Mouse (Mus musculus) neural tube, embryonic 11.5 days (tissue): ENCODE measurements around the gene Kmt5a. TPM values are rescaled to one million over a fixed set of nuclear protein-coding genes. Genes with fewer than 3 reads are reported as not detected.

Experiments
- ATAC-seq: fragments of 200-750 bp; cut with Nextera tagmentation; 2 replicates; pipeline ENCODE4 v1.8.0; 2017; ENCODE audit warnings: moderate number of reproducible peaks, mild to moderate bottlenecking, moderate TSS enrichment, moderate library complexity; ENCODE audit not compliant: insufficient read depth, low FRiP score, low TSS enrichment
- DNase-seq: peaks from one replicate; pipeline ENCODE4 v3.0.0-alpha.2; 2015; ENCODE audit warnings: low spot score
- H3K27ac ChIP-seq: fragments of 300-500 bp; sonication (generic); 2 replicates; pipeline ENCODE4 v1.5.1; 2014; ENCODE audit warnings: low read depth, mild to moderate bottlenecking, low read length
- H3K27me3 ChIP-seq: fragments of 300-500 bp; sonication (generic); 2 replicates; pipeline ENCODE4 v1.6.1; 2014; ENCODE audit warnings: mild to moderate bottlenecking, low read length, mixed read lengths; ENCODE audit not compliant: control insufficient read depth, insufficient read depth
- H3K36me3 ChIP-seq: fragments of 300-500 bp; sonication (generic); 2 replicates; pipeline ENCODE4 v1.6.1; 2014; ENCODE audit warnings: mild to moderate bottlenecking, low read length, moderate library complexity, mixed read lengths; ENCODE audit not compliant: control insufficient read depth, insufficient read depth
- H3K4me1 ChIP-seq: fragments of 300-500 bp; sonication (generic); 2 replicates; pipeline ENCODE4 v1.6.1; 2014; ENCODE audit warnings: low read length, mixed read lengths; ENCODE audit not compliant: control insufficient read depth, insufficient read depth
- H3K4me2 ChIP-seq: fragments of 300-500 bp; sonication (generic); 2 replicates; pipeline ENCODE4 v1.6.1; 2014; ENCODE audit warnings: low read depth, mild to moderate bottlenecking, moderate library complexity
- H3K4me3 ChIP-seq: fragments of 300-500 bp; sonication (generic); 2 replicates; pipeline ENCODE4 v1.5.1; 2014; ENCODE audit warnings: low read depth, low read length
- H3K9ac ChIP-seq: fragments of 300-500 bp; sonication (generic); 2 replicates; pipeline ENCODE4 v1.6.1; 2014; ENCODE audit warnings: mild to moderate bottlenecking, low read length
- H3K9me3 ChIP-seq: fragments of 300-500 bp; sonication (generic); 2 replicates; pipeline ENCODE4 v1.6.1; 2016; ENCODE audit warnings: low read length; ENCODE audit not compliant: control insufficient read depth
- WGBS: fragments of 180-500 bp; shearing (Covaris S2); extraction: QIAGEN DNeasy Blood & Tissue Kit; methylation state at CpG from one replicate; pipeline ENCODE4 v1.1.7; 2014; 5-methylcytosine and 5-hydroxymethylcytosine counted together
- polyA plus RNA-seq: library from polyadenylated mRNA; unstranded; fragments of >200 nt; fragmentation: Nextera tagmentation; extraction: Ambion mirVana; gene quantifications from 2 replicates; pipeline ENCODE4 v1.2.1, GENCODE M21; 2014

The Kmt5a gene
- polyA plus RNA-seq, 1 experiment from 2014 or later: 121 TPM

DNA sequence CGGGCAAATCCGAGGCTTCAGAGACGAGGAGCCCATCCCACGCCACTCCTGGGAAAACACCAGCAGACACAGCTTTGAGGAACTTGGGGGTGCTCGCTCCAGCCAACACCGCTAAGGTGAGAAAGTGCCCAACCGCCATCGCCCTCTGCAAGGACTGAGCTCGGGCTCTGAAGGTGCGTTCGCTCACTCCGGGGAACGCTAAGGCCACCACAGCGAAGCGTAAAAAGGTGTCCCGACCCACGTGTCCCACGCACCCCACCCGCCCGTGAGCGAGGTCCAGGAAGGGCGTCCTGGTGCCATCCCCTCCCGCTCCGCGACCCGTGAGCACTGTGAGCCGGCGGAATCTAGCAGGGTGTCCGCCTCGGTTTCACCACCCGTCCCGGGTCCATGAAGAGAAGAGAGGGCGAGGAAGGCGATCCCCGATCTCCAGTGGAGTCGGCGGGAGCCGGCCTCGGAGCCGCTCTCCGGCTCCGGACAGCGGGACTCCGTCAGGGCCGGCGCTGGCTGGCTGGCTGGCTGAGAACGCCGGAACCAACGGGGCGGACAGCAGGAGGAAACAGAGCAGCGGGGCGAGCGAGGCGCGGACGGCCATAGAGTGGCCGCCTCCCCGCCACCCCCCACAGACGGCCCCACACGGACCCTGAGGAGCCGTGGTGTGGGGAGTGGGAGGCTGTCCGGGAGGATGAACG, 14.9 kb upstream of the Kmt5a start:
- no peaks in the 10 kb centered on the region for H3K9me3 ChIP-seq
- under 1% methylated on average over 63 of the region's 63 CpGs for WGBS
- H3K9ac ChIP-seq: peak overlapping the region; percentile 90
- peak; percentile 17 for DNase-seq
- no peaks in the 10 kb centered on the region for H3K36me3 ChIP-seq
- H3K4me1 ChIP-seq: peaks cover 4% of the 10 kb centered on the region; the same call in 1 of the 2 replicates
- peak overlapping the region; percentile 98 for H3K4me3 ChIP-seq
- H3K27me3 ChIP-seq: no peaks in the 10 kb centered on the region
- ATAC-seq: peak; percentile 67; the same call in 1 of the 2 replicates
- peak overlapping the region; percentile 94 for H3K4me2 ChIP-seq
- peak overlapping the region; percentile 69 for H3K27ac ChIP-seq

DNA sequence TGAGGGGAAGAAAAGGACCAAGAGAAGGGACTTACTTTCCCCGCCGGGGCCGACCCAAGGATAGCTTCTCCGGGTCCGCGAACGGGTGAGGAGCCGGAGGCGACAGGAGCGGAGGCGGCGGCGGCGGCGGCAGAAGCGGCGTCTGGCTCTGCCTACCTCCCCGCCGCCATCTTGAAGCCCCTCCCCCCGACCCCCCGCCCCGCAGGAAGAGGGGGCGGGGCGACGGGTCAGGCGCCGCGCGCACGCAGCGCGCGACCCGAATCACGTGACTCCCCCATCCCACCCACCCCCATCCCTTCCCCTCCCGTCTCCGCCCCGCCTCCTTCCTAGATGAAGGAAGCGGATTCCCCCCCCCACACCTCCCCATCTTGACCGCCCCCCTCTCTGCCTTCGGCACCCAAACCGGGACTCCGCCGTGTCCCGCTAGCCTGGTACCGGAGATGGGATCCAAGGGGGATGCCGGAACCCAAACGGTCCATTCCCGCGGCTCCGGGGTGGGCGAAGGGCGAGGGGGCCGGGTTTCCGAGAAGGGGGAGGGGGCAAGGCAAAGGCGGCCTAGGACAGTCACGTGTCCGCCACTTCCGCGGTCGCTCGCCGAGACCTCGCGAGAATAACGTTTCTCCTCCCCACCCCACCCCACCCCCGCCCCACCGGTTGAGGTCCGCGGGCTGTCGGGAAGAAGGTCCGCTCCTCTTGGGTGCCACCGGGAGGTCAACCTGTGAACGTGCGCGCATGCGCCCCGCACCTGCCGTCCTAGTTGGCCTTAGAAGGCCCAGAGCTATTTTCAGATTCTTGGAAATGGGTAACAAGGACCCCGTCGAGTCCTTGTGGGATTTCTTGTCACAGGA, 14.1 kb upstream of the Kmt5a start, which contains the start of gene Sbno1:
Gene Sbno1, minus strand, starts transcription at position 590 of the 848 bp plus-strand sequence.
- Histone ChIP-seq H3K4me2 (peak within 1 kb of the TSS; percentile 94), H3K27ac (peak within 1 kb of the TSS; percentile 69), H3K9ac (peak within 1 kb of the TSS; percentile 90), H3K27me3 (no peaks in the 10 kb centered on the region), H3K9me3 (no peaks in the 10 kb centered on the region), H3K36me3 (no peaks in the 10 kb centered on the region), H3K4me3 (peak within 1 kb of the TSS; percentile 98), H3K4me1 (peaks cover 4% of the 10 kb centered on the region; the same call in 1 of the 2 replicates)
- DNase-seq (peak; percentile 94), ATAC-seq (peak; percentile 90)
- under 1% methylated on average over 42 of the region's 81 CpGs for WGBS

DNA sequence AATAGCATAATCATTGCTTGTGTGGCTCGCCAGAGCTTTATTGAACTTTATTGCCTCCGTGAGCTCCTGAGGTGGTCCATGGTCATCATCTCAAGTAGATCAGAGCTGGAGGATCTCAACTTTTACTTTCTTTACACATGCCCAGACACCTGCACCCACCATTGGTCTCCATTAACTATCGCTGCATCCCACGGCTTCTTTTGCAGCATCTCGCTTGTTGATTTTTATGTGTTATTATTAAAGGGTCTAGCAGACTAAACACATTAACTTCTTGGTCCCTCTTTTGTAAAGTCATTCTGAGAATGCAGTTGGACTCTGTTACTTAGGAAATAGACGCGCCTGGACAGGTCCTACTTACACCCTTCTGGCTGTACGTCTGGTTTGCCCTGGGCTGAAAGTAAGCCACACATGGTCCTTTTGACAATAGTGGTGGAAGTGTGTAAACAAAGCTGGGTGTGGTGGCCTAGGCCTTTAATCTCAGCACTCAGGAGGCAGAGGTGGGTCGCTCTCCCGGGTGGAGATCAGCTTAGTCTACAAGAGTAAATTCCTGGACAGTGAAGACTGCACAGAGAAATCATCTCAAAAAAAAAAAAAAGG, 13.2 kb upstream of the Kmt5a start:
- H3K9ac ChIP-seq: no peak overlapping the region
- H3K27me3 ChIP-seq: no peaks in the 10 kb centered on the region
- no peaks in the 10 kb centered on the region for H3K36me3 ChIP-seq
- DNase-seq: no peak
- ATAC-seq: peak; percentile 20; the same call in 1 of the 2 replicates
- H3K4me3 ChIP-seq: no peak overlapping the region
- H3K4me1 ChIP-seq: peaks cover 4% of the 10 kb centered on the region; the same call in 1 of the 2 replicates
- peak overlapping the region; percentile 40; the same call in 1 of the 2 replicates for H3K27ac ChIP-seq
- no peaks in the 10 kb centered on the region for H3K9me3 ChIP-seq
- H3K4me2 ChIP-seq: no peak overlapping the region
- WGBS: 93% methylated on average over 10 of the region's 10 CpGs

DNA sequence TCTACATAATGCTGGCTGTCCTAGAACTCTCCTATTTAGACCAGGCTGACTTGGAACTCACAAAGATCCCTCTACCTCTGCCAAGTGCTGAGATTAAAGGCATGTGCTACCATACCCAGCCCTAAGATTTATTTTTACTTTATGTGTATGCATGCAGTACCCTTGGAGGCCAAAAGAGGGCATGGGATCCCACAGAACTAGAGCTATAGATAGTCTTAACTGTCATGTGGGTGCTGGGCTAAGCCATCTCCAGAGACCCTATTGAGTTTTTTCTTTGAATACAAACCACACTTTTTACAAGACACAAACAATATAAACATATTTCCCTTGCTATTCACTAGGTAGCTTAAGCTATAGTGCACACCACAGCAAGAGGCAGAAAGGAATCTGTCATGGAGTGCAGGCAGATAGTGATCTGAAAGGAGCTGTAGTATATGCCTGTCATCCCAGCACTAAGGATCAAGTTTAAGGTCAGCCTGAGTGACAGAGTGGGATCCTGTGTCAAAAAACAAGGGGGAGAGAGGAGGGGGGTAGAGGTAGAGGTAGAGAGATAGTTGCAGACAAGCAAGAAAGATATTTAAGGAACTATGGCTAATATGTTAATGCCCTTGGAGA, 7.2 kb upstream of the Kmt5a start:
- H3K27ac ChIP-seq: no peak overlapping the region
- no peak overlapping the region for H3K4me2 ChIP-seq
- H3K27me3 ChIP-seq: no peaks in the 10 kb centered on the region
- no peak overlapping the region for H3K9ac ChIP-seq
- ATAC-seq (no peak; the same call in 1 of the 2 replicates), DNase-seq (peak; percentile 60)
- H3K4me1 ChIP-seq: no peaks in the 10 kb centered on the region
- no peak overlapping the region for H3K4me3 ChIP-seq
- H3K9me3 ChIP-seq: no peaks in the 10 kb centered on the region
- no peaks in the 10 kb centered on the region for H3K36me3 ChIP-seq

DNA sequence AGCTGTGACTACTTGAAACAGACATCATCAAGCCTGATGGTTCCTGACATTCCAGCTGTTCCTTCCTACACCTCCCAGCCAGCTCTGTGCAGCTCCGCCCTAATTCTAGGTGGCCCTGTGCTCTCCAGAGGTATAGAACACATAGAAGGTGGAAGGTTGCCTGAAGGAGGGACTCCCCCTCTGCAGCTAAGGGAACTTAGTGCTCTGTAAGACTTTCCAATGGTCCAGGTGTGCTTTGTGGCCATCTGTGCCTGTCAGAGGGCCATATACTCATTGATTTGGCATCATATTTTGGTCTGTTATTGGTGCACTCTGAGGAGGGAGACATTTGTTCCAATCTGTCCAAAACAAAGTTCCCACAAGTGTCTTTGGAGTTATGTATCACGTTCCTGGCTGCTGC, 6.7 kb upstream of the Kmt5a start:
- Histone ChIP-seq H3K9me3 (no peaks in the 10 kb centered on the region), H3K27ac (no peak overlapping the region), H3K4me3 (no peak overlapping the region), H3K4me1 (no peaks in the 10 kb centered on the region), H3K27me3 (no peaks in the 10 kb centered on the region), H3K4me2 (no peak overlapping the region), H3K9ac (no peak overlapping the region), H3K36me3 (no peaks in the 10 kb centered on the region)
- 82% methylated on average over 2 of the region's 2 CpGs for WGBS
- DNase-seq: no peak
- ATAC-seq: no peak

DNA sequence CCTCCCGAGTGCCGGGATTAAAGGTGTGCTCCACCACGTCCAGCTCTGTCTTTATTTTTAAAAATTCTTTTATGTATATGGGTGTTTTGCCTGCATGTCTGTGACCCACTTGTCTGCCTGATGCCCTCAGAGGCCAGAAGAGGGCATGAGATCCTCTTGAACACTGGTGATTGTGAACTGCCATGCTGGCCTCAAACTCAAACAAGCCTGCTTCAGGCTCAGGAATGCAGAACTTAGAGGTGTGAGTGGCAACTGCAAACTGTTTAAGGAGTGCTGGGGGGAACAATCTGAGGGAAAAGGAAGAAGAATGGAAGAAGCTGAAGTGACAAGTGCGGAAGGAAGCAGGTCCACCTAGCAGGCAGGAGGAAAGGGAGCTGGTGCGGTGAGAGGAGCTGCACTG, 1.5 kb upstream of the Kmt5a start:
- H3K27me3 ChIP-seq: no peaks in the 10 kb centered on the region
- H3K4me1 ChIP-seq: 0 out of 2 replicates have a peak, but pooled peaks cover 3% of the 10 kb centered on the region
- H3K4me2 ChIP-seq: no peak overlapping the region
- no peak for ATAC-seq
- no peak overlapping the region for H3K9ac ChIP-seq
- no peaks in the 10 kb centered on the region for H3K36me3 ChIP-seq
- H3K9me3 ChIP-seq: no peaks in the 10 kb centered on the region
- 88% methylated on average over 5 of the region's 5 CpGs for WGBS
- no peak for DNase-seq
- no peak overlapping the region for H3K4me3 ChIP-seq
- no peak overlapping the region for H3K27ac ChIP-seq

DNA sequence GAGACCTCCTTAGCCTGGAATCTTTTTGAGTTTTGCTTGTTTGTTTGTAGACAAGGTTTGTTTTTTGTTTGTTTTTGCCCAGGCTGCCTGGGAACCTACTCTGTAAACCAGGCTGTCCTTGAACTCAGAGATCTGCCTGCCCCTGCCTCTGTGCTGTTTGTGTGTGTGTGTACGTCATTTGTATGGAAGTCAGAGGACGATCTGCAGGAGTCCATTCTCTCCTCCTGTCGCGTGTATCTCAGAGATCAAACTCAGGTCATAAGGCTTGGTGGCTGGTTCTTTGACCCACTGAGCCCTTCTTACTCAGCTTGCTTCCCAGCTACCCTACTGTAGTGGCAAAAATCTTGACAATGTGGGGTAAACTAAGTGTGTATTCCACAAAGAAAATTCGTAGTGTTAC, 984 bp upstream of the Kmt5a start:
- Histone ChIP-seq H3K4me1 (0 out of 2 replicates have a peak, but pooled peaks cover 3% of the 10 kb centered on the region), H3K9ac (no peak overlapping the region), H3K9me3 (no peaks in the 10 kb centered on the region), H3K27ac (no peak overlapping the region), H3K27me3 (no peaks in the 10 kb centered on the region), H3K4me3 (peak overlapping the region; percentile 74), H3K4me2 (peak overlapping the region; percentile 97), H3K36me3 (no peaks in the 10 kb centered on the region)
- ATAC-seq (no peak), DNase-seq (no peak)
- whole genome bisulfite sequencing: 65% methylated on average over 5 of the region's 5 CpGs

DNA sequence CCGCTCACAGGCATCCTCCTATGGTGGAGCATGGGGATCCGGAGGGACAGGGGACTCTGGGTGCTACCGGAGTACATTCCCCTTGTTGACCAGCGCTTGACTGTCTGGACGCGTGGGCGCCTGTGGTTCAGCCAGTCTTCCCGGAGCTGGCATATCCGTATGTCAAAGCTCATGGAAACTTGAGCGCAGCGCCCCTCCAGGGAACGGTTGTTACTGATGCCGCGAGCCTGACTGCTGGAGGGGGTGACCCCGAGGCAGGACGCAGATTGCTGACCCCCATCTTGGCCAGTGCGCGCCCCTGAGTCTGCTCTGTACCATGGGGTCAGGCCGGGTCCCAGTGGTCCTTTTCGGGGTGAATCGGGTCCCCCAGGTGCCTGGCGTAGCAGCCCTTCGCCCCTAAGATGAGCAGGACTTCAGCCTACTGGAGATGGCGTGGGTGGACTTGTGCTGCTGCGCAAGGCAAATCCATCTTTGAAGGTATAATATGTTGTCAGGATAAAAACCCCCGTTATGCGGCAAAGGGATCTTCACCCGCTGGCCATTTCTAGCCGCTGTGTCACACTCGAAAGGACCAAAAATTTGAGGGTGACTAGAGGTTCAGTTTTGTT, 468 bp downstream of the Kmt5a start:
- ATAC-seq: no peak; the same call in 1 of the 2 replicates
- WGBS: under 1% methylated on average over 30 of the region's 30 CpGs
- Histone ChIP-seq H3K9me3 (no peaks in the 10 kb centered on the region), H3K27me3 (no peaks in the 10 kb centered on the region), H3K36me3 (no peaks in the 10 kb centered on the region), H3K4me3 (peak overlapping the region; percentile 74), H3K9ac (peak overlapping the region; percentile 69), H3K4me1 (peaks cover 6% of the 10 kb centered on the region; the same call in 1 of the 2 replicates), H3K4me2 (peak overlapping the region; percentile 97), H3K27ac (peak overlapping the region; percentile 79)
- peak; percentile 75 for DNase-seq
